Mouse (Mus musculus): Measurements from ENCODE around the gene Tet3. TPM values are rescaled to one million over a fixed set of nuclear protein-coding genes. Genes with fewer than 3 reads are reported as not detected.

The Tet3 gene
- polyA plus RNA-seq, 1 experiment from 2014 or later: 79.2 TPM

GRCm38 (mm10) chr6:83436547-83436946 is 22.3 kb downstream of the Tet3 start:
- Histone ChIP-seq H3K9ac (no peak overlapping the region), H3K4me3 (no peak overlapping the region), H3K9me3 (no peaks in the 10 kb centered on the region), H3K36me3 (peaks cover 13% of the 10 kb centered on the region; the same call in 1 of the 2 replicates), H3K4me2 (no peak overlapping the region), H3K4me1 (replicated peaks) (peaks cover 90% of the 10 kb centered on the region), H3K27me3 (no peaks in the 10 kb centered on the region), H3K27ac (replicated peaks) (no peak overlapping the region)
- ATAC-seq (ENCODE audit: low read depth): no peak
- 79% methylated on average over 4 of the region's 4 CpGs for WGBS

GRCm38 (mm10) chr6:83435174-83435573 is 23.7 kb downstream of the Tet3 start:
- no peaks in the 10 kb centered on the region for H3K9me3 ChIP-seq
- peak overlapping the region; percentile 38; the same call in 1 of the 2 replicates for H3K27ac ChIP-seq (replicated peaks)
- peaks cover 13% of the 10 kb centered on the region; the same call in 1 of the 2 replicates for H3K36me3 ChIP-seq
- H3K4me3 ChIP-seq: no peak overlapping the region
- no peak for ATAC-seq (ENCODE audit: low read depth)
- no peaks in the 10 kb centered on the region for H3K27me3 ChIP-seq
- H3K9ac ChIP-seq: peak overlapping the region; percentile 48
- peaks cover 97% of the 10 kb centered on the region for H3K4me1 ChIP-seq (replicated peaks)
- no peak overlapping the region for H3K4me2 ChIP-seq
- 43% methylated on average over 5 of the region's 5 CpGs for WGBS

- Histone ChIP-seq H3K9me3 (no peaks in the 10 kb centered on the region), H3K4me1 (replicated peaks) (peaks cover 96% of the 10 kb centered on the region), H3K4me3 (no peak overlapping the region), H3K4me2 (no peak overlapping the region), H3K27ac (replicated peaks) (no peak overlapping the region), H3K36me3 (peaks cover 21% of the 10 kb centered on the region), H3K27me3 (no peaks in the 10 kb centered on the region), H3K9ac (no peak overlapping the region)
- ATAC-seq (ENCODE audit: low read depth): no peak
- WGBS: 84% methylated on average over 4 of the region's 4 CpGs
Observed at GRCm38 (mm10) chr6:83433546-83433945, 25.3 kb downstream of the Tet3 start.

- Histone ChIP-seq H3K36me3 (peaks cover 21% of the 10 kb centered on the region), H3K4me3 (no peak overlapping the region), H3K27ac (replicated peaks) (peak overlapping the region; percentile 4; the same call in 1 of the 2 replicates), H3K9ac (0 out of 2 replicates have a peak overlapping the region, but pooled peaks have one; percentile 1), H3K27me3 (no peaks in the 10 kb centered on the region), H3K4me1 (replicated peaks) (peaks cover 96% of the 10 kb centered on the region), H3K9me3 (no peaks in the 10 kb centered on the region), H3K4me2 (no peak overlapping the region)
- ATAC-seq (ENCODE audit: low read depth): no peak
- 86% methylated on average over 7 of the region's 7 CpGs for WGBS
Observed at GRCm38 (mm10) chr6:83432966-83433365, 25.9 kb downstream of the Tet3 start.

- no peak overlapping the region for H3K4me3 ChIP-seq
- H3K4me1 ChIP-seq (replicated peaks): peaks cover 89% of the 10 kb centered on the region
- 0 out of 2 replicates have a peak overlapping the region, but pooled peaks have one; percentile 18 for H3K4me2 ChIP-seq
- WGBS: 36% methylated on average over 5 of the region's 5 CpGs
- H3K27me3 ChIP-seq: no peaks in the 10 kb centered on the region
- H3K9ac ChIP-seq: peak overlapping the region; percentile 45
- peak overlapping the region; percentile 84 for H3K27ac ChIP-seq (replicated peaks)
- ATAC-seq (ENCODE audit: low read depth): peak; percentile 77
- H3K9me3 ChIP-seq: no peaks in the 10 kb centered on the region
- H3K36me3 ChIP-seq: peaks cover 24% of the 10 kb centered on the region
Observed at GRCm38 (mm10) chr6:83427968-83428731, 30.7 kb downstream of the Tet3 start.

- H3K4me2 ChIP-seq: 0 out of 2 replicates have a peak overlapping the region, but pooled peaks have one; percentile 18
- WGBS: 39% methylated on average over 6 of the region's 6 CpGs
- ATAC-seq (ENCODE audit: low read depth): peak; percentile 8; the same call in 1 of the 2 replicates
- H3K9ac ChIP-seq: peak overlapping the region; percentile 34; the same call in 1 of the 2 replicates
- peak overlapping the region; percentile 84 for H3K27ac ChIP-seq (replicated peaks)
- H3K27me3 ChIP-seq: no peaks in the 10 kb centered on the region
- peaks cover 89% of the 10 kb centered on the region for H3K4me1 ChIP-seq (replicated peaks)
- peaks cover 18% of the 10 kb centered on the region; the same call in 1 of the 2 replicates for H3K36me3 ChIP-seq
- H3K9me3 ChIP-seq: no peaks in the 10 kb centered on the region
- no peak overlapping the region for H3K4me3 ChIP-seq
Observed at GRCm38 (mm10) chr6:83427512-83427911, 31.4 kb downstream of the Tet3 start.

- H3K27me3 ChIP-seq: no peaks in the 10 kb centered on the region
- no peak overlapping the region for H3K4me3 ChIP-seq
- H3K36me3 ChIP-seq: peaks cover 15% of the 10 kb centered on the region; the same call in 1 of the 2 replicates
- peaks cover 89% of the 10 kb centered on the region for H3K4me1 ChIP-seq (replicated peaks)
- peak overlapping the region; percentile 84 for H3K27ac ChIP-seq (replicated peaks)
- H3K4me2 ChIP-seq: no peak overlapping the region
- H3K9me3 ChIP-seq: no peaks in the 10 kb centered on the region
- H3K9ac ChIP-seq: no peak overlapping the region
- ATAC-seq (ENCODE audit: low read depth): no peak
- WGBS: 93% methylated on average over 3 of the region's 3 CpGs
Observed at GRCm38 (mm10) chr6:83426576-83426975, 32.3 kb downstream of the Tet3 start.

- ATAC-seq (ENCODE audit: low read depth): no peak
- H3K36me3 ChIP-seq: 0 out of 2 replicates have a peak, but pooled peaks cover 7% of the 10 kb centered on the region
- no peak overlapping the region for H3K4me2 ChIP-seq
- no peak overlapping the region for H3K9ac ChIP-seq
- no peaks in the 10 kb centered on the region for H3K27me3 ChIP-seq
- H3K27ac ChIP-seq (replicated peaks): peak overlapping the region; percentile 67
- no peak overlapping the region for H3K4me3 ChIP-seq
- peaks cover 93% of the 10 kb centered on the region for H3K4me1 ChIP-seq (replicated peaks)
- H3K9me3 ChIP-seq: no peaks in the 10 kb centered on the region
- WGBS: 79% methylated on average over 4 of the region's 4 CpGs
Observed at GRCm38 (mm10) chr6:83424053-83424404, 34.9 kb downstream of the Tet3 start.

- Histone ChIP-seq H3K4me2 (no peak overlapping the region), H3K4me3 (no peak overlapping the region), H3K36me3 (0 out of 2 replicates have a peak, but pooled peaks cover 7% of the 10 kb centered on the region), H3K4me1 (replicated peaks) (peaks cover 93% of the 10 kb centered on the region), H3K27me3 (no peaks in the 10 kb centered on the region), H3K27ac (replicated peaks) (peak overlapping the region; percentile 67), H3K9ac (peak overlapping the region; percentile 41; the same call in 1 of the 2 replicates), H3K9me3 (no peaks in the 10 kb centered on the region)
- WGBS: 36% methylated on average over 8 of the region's 8 CpGs
- peak; percentile 16; the same call in 1 of the 2 replicates for ATAC-seq (ENCODE audit: low read depth)
Observed at GRCm38 (mm10) chr6:83423400-83424052, 35.4 kb downstream of the Tet3 start.

- peaks cover 93% of the 10 kb centered on the region for H3K4me1 ChIP-seq (replicated peaks)
- H3K9me3 ChIP-seq: no peaks in the 10 kb centered on the region
- H3K36me3 ChIP-seq: 0 out of 2 replicates have a peak, but pooled peaks cover 1% of the 10 kb centered on the region
- 12% methylated on average over 11 of the region's 11 CpGs for WGBS
- 0 out of 2 replicates have a peak overlapping the region, but pooled peaks have one; percentile 35 for H3K9ac ChIP-seq
- no peak overlapping the region for H3K4me3 ChIP-seq
- no peaks in the 10 kb centered on the region for H3K27me3 ChIP-seq
- ATAC-seq (ENCODE audit: low read depth): no peak
- H3K27ac ChIP-seq (replicated peaks): peak overlapping the region; percentile 52
- no peak overlapping the region for H3K4me2 ChIP-seq
Observed at GRCm38 (mm10) chr6:83421866-83422649, 36.8 kb downstream of the Tet3 start.

GRCm38 (mm10) chr6:83419516-83419915 is 39.4 kb downstream of the Tet3 start:
- 90% methylated on average over 3 of the region's 3 CpGs for WGBS
- Histone ChIP-seq H3K9ac (no peak overlapping the region), H3K4me3 (no peak overlapping the region)

More at GRCm38 (mm10) chr6:83419516-83419915, 39.4 kb downstream of the Tet3 start:
- Histone ChIP-seq H3K36me3 (no peaks in the 10 kb centered on the region), H3K4me2 (no peak overlapping the region), H3K9me3 (no peaks in the 10 kb centered on the region), H3K27me3 (no peaks in the 10 kb centered on the region), H3K4me1 (replicated peaks) (peaks cover 99% of the 10 kb centered on the region), H3K27ac (replicated peaks) (no peak overlapping the region)
- no peak for ATAC-seq (ENCODE audit: low read depth)
